Mouse (Mus musculus) cerebellum, adult 9-10 months (tissue): ENCODE measurements around the gene Tnfsf15.

ENCODE experiments used
- DNase-seq: peaks from one replicate; pipeline ENCODE4 v3.0.0; 2022

Gene Tnfsf15

DNA sequence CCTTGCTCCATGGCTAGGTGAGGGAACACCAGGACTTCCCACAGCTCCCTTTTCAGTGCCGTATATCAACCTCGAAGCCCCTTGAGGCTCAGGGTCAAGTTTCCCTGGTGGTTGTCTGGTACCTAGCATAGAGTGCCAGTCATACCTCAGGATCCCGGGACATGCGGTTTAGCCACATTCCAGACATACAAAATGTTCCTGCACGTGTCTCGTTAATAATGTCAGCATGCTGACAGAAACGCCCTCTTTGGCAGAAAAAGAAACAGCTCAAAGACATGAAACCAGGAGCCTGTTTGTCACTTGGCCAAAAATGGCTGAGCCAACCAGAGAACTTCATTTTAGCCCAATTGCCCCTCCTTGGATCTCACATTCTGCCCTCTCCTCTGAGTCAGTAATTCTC is 2.8 kb downstream of the Tnfsf15 start:
- DNase-seq, result no peak

DNA sequence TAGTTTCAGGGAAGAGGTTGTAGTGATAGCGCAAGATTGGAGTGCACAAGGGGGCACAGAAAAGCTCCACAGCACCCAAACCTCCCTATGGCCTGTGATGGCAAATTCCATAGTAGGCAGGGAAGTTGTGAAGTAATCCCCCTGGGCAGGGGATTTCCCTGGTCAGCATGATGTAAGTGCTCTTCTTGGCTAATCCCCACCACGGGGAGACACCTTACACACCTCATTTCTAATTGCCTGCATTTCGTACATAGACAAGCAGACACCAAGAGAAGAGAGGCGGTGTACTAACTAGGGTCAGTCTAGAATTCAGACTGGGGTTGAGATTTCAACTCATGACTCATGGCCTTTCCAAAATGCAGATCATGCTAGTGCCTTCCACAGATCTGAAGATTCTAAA is 4.2 kb downstream of the Tnfsf15 start:
- DNase-seq, result no peak

DNA sequence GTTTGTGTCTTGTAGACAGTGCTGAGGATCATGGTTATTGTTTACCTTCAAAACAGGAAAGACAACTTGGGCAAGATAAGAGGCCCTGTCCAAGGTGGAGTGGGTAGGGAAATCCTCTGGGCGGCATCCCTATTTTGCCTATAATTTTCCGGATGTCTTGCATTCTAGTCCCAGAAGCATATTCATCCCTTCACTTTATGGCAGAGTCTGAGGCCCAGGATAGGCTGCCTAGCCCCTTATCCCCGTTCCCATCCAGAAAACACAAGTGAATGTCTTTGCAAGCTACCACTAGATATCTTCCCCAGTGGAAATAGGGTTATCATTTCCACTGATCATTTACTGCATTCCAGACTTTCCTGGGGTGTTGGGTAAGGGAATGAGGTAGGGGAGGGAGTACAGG is 4.9 kb downstream of the Tnfsf15 start:
- no peak for DNase-seq

DNA sequence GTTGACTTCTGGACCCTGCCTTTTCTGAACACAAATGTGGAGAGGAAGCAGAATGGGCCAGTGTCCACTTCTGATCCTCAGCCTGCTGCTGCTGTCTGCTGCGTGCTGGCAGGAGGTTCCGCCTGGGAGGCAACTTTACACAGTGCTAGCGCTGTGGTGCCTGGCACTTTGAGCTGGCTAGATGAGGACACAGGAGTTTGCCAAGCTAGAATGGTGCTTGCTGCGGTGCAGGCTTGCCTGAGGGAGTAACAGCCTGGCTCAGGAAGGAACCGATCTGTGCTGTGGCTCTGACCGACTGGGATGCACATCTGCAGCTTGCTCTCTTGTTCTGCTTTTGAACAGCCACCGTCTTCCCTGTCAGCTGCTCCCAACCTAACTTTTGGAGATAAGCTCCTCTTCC is 5.4 kb downstream of the Tnfsf15 start:
- DNase-seq, result peak; percentile 17

DNA sequence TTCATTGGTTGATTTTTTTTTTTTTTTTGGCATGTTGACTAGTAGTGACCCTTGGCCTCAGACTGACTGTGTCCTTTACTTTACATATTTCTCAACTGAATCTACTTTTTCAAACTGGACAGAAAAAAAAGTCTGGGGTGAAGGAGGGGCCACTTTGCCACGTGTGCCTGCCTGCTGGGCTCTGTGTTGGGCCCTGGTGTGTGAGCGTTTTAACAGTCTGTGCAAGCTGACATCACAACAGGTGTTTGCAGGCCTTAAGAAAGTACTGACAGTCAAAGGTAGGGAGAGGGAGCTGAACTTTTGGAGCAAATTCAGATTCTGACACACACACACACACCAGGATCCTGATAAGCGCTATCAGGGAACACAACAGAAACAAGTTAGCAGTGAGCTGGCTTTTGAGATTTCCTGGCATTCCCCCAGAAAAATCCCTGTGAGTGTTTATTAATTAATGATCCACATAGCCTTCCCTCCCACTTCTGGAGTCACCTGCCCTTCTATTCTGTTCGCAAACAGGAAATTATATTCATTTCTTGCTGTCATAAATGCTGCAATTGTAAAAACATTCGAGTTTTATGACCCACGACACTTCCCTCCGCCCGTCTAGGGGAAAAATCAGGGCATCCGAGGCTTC is 6.4 kb downstream of the Tnfsf15 start:
- no peak for DNase-seq

DNA sequence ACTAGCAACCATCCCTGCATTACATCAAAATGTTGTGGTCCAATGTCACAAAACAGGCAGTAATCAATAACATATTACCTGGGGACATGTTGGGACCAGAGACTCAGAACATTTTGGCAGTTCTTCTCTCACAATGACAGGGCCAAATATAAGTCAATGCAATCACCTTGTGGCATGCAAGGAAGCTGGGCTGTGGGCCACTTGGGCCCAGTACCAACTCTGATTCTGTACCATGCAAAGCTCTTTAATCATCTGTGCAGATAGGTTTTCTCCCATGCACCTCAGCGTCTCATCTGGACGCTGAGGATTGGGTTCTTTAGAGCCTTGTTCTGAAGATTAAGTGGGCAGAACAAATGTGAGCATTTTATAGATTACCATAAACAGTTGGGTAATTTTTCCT is 13.6 kb downstream of the Tnfsf15 start:
- no peak for DNase-seq

DNA sequence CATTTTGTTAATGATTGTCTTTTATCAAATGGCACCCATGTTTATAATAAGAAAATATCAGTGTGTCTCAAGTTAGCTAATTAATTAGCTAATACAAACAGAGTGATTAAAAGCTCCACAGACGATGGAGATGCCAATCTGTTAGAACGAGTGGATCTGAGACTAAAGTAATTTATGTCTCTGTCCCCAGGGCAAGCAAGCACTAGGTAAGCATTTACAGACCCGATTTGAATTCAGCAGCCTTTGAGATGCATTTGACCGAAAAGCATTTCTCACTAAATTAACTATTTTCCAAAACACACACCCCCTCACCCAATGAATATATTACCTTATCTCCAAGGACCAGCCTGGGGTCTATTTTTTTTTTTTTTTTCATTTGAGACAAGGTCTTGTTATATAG is 18.2 kb downstream of the Tnfsf15 start:
- DNase-seq, result no peak

DNA sequence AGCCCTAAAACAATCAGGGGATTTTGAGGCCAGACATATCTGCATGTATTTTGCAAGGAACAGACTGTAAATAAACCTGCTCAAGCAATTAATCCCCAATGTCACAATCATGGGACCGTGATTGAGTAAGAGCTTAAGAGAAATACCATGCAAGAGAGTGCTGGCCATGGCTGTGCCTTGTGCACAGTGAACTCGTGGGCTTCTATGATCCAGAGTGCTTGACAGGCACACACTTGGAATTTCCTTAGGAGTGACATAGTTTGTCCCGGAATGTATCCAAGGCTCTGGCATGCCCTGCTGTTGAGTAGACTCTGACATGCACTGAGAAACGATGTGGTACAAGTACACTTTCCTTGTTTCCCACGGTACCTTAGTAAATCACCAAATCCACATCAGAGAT is 18.9 kb downstream of the Tnfsf15 start:
- no peak for DNase-seq

DNA sequence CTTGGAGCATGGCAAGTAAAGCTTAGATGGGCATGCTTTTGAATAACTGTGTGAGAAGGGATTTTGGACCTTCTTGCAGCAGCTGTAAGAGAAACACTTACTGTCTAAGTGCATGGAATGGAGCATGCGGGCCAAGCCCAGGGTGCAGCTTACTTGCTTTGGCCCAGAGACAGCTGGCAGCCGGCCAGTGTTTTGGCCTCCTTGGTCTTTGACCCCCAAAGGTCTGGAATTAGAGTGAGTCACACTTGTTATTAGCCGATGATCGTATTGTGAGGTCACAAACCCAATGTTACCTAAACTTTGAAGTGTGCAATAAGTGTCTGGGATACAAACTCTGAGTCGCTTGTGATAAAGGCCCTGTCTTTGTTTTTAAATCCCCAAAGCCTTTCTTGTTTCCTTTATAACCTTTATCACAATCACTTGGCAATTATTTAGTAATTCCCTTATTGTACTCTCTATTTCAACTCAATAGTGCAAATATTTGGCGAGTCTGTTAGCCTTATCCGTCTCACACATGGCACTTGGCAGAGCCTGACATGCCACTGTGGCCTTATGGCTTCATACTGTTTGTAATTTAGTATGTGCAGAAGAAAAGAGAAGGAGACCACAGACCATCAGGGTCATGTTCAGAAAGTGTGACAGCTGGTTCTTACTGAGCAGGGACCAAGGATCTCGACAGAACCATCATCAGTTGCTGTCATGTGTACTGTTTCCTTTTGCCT is 26.8 kb downstream of the Tnfsf15 start:
- no peak for DNase-seq

DNA sequence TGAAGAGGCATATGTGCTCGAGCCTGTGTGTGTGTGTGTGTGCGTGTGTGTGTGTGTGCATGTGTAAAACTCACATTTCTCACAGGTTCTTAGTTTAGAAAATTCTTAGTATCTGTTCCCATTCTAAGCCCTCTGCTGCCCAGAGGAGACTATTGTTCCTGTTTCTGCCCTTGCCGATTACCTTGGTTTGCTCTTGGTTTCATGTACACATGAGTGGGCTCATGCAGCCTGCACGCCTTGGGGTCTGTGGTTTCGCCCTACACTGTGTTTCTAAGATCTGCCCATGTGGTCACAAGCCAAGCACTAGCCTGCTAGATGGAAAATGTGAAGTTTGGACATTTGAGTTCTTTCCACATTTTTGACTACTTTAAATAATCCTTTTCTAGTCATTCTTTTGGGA is 33.0 kb downstream of the Tnfsf15 start:
- DNase-seq, result no peak

DNA sequence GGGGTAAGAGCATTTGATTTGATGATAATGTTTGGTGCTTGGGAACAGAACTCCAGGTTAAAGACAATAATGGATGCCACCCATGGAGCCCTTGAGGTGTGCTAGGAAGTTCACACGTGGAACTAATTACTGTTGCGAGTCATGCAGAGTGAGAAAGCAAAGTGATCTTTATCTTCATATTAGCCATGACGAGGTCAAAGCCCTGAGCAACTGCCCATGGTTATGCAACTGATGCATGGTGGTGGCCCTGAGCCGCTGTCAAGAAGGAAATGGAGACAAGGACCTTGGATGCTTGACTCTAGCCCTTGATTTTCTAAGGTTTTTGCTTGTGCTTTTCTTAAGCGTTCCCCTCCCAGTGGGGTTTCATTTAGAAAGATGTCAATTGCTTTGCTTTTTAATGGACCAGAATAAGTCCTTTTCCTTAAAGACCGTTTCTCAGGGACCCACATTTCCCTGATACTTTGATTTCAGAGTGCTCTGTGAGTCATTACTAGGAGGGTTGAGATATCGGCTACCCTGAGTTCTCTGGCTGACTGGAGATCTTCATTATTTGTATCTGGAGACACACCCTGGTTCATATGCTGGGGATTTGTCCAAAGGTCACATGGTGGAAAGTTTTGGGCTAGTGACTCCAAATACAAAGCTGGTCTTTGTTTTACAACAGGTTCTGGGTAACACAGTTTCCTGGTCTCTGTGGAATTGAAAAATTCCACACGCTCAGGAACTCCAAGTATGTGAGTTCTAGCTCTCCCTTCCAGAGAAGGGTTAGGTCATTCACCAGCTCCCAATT is 34.3 kb downstream of the Tnfsf15 start:
- DNase-seq, result no peak

DNA sequence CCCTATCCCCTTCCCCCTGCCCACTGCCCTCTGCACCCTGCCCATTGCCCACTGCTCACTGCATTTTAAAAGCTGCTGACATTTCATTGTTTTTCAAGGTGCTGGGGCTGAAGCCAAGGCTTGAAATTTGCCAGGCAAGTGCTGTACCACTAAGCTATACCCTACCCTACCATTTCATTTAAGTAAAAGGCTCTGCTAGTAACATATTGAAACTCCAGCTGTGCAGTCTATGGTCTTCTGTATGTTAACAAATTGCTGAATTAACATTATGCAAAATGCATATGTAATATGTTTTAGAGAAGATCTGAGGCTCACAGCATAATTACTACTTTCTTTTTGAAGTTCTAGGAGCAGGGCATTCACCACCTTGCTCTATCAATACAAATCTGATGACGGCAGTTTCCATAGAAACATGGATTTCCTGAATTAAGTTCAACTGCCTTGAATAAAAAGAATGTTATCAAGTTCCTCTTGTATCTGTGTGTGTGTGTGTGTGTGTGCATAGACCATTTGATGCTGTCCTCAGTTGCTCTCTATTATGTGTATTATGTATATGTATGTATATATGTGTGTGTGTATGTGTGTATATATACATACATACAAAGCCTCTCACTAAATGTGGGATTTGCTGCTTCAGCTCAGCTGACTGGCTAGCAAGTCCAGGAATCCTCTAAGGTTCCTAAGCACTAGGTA is 38.5 kb downstream of the Tnfsf15 start:
- no peak for DNase-seq

DNA sequence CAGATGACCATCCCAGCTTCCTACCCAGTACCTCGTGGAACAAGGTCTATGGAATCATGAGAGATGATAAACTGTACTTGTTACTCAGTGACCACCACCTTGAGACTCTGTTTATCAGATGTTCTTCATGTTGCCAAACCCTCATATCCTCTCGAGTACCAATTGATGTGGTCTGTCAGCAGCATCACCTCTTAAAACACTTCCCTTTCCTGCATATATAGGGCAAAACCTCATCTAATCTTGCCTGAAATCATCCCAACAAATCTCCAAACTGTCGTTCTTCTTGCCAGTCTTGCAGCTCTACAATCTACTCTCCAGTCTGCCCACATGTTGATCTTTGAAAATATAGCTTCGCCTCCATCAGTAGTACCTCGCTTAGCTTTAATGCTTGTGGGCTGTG is 40.7 kb downstream of the Tnfsf15 start:
- DNase-seq, result no peak

DNA sequence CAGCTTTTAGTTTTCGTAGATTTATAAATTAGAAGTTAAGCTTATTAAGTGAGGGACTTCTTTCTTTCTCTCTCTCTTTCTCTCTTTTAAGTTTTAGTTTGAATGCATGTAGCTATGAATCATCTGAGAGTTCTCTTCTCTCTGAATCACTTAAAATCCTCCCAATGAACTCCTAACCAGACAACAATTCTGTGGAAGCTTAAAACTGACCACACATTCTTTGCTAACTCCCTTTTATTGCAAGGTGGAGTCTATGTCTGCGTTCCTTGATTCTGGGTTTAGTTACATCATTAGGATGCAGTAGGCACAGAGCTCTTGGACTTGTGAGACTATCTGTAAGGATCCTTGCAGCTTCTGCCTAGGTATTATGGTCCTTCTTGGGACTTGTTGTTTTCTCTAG is 41.2 kb downstream of the Tnfsf15 start:
- no peak for DNase-seq

DNA sequence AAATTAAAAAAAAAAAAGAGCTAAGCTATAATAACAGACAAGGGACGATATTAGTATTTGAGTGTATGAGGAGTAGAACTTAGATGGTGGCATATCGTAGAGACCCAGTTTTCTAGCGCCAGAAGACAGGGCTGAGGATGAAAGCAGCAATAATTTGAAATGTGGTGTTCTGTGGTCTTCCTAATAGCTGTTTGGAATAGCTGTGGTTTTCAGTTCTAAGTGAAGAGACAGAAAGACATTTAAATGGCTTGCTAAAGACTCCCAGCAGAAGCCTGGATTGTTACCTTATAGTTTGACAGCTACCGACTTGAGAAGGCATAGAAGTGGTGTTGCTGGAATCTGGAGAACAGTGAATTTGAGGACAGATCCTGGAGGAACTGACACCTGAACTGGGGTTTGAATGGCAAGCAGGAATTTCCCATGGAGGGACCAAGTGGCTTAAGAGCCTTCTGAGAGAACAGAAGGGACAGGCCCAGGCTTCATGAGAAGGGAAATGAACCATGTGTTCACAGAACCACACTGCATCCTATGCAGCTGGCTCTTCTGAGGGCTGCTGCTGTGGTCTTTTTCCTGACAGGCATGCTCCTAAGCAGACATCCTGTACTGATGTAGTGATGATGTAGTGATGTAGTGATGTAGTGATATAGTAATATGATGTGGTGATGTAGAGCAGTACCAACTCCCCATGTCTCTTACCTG is 42.8 kb downstream of the Tnfsf15 start:
- no peak for DNase-seq

DNA sequence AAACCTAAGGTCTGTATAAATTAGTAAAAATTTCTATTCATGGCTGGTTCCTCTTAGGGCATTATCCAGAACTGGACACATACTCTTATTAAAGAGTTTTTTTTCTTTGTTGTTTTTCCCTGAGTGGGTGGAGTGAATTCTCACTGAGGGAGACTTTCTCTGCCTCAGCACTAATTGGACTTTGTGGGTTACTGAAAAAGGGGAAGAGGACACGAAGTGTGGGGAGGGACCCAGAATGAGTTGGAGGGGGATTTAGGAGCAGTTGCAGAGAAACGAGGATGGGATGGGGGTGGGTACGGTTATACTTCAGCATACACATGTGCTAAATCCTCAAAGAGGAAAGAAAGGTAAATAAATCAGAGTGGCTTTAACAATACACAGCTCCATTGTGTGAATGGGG is 45.2 kb downstream of the Tnfsf15 start:
- no peak for DNase-seq

DNA sequence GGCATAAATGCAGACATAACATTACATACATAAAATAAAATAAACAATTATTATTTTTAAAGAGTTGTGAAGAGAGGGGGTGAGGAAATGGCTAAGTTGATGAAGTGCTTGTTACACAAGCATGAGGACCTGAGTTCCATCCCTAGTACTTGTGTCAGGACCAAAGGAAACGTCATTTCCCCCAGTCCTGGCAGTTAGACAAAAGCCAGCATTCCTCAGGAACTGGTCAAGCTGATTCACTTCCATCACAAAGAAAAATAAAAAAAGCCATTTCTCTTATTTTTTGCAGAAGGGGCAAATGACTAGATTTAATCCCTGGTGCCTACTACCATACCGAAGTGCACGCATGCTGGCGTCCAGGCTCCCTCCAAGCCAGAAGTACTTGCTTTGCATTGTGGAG is 48.0 kb downstream of the Tnfsf15 start:
- DNase-seq, result no peak

DNA sequence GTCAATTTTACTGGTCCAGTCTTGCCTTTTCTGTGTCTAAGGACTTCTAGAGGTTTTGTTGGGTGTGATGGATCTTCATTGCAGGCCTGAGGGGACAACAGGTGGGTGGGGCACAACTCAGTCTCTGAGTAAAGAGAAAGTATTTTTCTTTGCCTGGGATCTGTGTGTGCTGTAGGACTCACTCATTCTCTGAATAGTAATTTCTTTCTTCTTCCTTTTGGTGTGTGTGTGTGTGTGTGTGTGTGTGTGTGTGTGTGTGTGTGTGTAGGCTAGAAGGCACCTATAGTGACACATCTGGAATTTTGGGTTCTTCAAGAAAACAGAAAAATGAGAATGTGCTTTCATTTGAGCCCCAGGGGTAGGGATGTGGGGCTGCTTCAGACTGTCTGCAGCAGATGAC is 52.6 kb downstream of the Tnfsf15 start:
- no peak for DNase-seq

DNA sequence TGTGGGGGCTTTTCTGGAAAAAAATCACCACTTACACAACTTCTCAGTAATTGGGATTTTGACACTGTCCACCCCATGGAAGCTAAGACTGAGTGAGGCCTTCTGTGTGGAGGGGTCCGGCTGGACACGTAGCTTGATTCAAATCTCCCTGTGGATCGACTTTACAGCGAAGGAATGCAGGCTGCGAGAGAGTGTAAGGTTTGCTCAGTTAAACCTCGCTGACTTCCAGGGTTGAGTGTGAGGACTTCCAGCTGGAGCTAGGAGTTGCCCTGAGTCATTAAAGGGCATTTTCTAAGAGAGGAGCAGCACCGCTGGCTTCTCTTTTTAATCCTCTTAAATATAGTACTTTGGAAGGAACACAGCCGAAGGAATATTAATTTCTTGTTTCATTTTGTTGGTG is 57.5 kb downstream of the Tnfsf15 start:
- no peak for DNase-seq

DNA sequence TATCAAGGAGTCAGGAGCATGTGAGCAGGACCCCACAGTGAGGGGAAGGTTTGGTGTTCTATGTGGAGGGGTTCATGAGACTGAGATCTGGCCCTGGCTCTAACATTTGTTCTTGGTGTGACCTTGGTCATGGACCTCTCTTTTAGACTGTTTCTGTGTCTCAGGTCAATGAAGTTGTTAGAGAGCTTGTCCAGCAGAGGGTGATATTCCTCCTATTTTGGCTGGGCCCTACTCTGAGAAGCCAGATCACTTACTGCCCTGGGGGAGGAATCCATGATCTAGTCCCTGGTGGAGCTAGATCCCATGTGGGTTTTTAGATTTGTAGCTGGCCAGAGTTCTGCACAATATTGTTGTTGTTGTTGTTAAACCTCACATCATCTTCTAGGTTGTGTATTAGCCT is 58.8 kb downstream of the Tnfsf15 start:
- peak; percentile 25 for DNase-seq

DNA sequence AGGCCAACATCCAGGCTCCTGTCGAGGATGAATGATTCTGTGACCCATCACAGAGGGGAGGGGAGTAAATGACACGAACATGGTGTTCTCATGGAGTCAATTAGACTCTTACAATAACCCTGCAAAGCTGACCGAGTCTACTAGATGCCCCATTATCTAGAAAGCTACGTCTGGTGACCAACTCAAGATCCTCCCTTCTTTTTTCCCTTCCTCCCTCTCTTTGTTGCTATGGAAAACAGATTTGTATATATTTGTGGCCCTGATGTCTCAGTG is 59.7 kb downstream of the Tnfsf15 start:
- no peak for DNase-seq

DNA sequence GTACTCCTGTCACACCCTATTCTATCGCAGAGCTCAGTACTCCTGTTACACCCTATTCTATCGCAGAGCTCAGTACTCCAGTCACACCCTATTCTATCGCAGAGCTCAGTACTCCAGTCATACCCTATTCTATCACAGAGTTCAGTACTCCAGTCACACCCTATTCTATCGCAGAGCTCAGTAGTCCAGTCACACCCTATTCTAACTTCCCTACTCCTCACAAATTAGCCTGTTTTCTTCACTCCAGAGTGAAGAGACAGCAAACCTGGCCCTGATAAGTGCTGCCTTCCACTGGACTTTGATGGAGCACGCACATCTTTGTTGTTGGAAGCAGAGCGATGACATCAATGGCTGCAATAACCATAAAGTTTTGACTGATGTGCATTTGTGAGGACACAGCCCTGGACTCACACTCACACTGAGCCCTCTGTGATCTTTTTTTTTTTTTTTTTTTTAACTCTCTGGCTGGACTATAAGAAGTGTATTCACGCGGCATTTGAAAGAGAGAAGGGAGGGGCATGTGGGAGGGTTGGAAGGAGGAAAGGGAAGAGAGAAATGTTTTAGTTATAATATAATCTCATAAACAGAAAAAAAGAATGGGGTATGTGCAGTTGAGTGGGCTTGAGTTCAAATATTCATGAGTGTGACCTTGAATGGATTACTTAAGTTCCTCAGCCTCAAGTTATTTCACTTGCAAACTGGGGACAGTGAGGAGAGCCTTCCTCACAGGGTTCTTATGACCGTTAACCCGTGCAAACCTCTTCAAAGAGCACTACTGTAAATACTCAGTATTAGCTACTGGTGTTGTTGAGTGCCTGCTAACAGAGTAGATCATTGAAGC is 60.3 kb downstream of the Tnfsf15 start:
- no peak for DNase-seq
